Mouse (Mus musculus): ENCODE data around the gene AA986860. TPM values are rescaled to one million over a fixed set of nuclear protein-coding genes. Genes with fewer than 3 reads are reported as not detected.
A peak's percentile ranks its signal among the peaks of the same experiment; 100 is the strongest.

AA986860 gene
- 10.7 and 11.6 TPM in 2 replicates for polyA plus RNA-seq (2015; fragmentation: Nextera tagmentation; extraction: Ambion mirVana)

DNA sequence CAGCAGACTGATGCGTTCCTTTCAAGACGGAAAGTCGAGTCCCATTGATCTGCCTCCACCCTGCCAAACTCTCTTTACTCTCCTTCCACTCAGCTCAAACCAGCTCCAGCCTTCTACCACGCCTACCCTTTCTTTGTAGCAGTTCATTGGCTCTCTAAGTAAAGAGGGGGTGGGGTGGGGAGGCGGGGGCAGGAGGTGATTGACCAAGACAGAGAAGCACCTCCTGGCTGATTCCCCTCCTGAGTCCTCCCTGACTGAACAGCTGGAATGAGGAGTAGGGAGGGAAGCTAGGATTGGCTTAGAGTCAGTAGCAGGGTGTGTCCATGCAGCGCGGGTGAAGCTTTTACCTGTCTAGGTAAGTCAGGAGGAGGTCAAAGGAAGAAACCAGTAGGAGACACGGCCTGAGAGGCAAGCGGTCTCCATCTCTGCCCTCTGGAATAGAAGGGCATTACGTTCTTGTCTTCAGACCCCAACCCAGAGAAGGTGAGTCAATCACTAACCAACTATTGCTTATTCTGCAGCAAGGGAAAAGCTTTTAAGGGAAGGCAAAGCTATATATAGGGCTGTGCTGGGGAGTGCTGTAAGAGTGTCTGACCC lies at the start of gene AA986860:
Gene AA986860 (plus strand): TSS at position 236 of the 597 bp plus-strand sequence.
- WGBS = 7% methylated on average over 10 of the region's 10 CpGs
- ATAC-seq (replicated peaks; ENCODE audit: low FRiP score) = peak; percentile 94
- Histone ChIP-seq H3K9me3 (replicated peaks) (no peaks in the 10 kb centered on the region), H3K4me1 (peaks cover 35% of the 10 kb centered on the region), H3K4me2 (peak within 1 kb of the TSS; percentile 53), H3K36me3 (no peaks in the 10 kb centered on the region), H3K27me3 (no peaks in the 10 kb centered on the region), H3K9ac (no peak within 1 kb of the TSS), H3K4me3 (replicated peaks) (peak within 1 kb of the TSS; percentile 37), H3K27ac (peak within 1 kb of the TSS; percentile 86)

DNA sequence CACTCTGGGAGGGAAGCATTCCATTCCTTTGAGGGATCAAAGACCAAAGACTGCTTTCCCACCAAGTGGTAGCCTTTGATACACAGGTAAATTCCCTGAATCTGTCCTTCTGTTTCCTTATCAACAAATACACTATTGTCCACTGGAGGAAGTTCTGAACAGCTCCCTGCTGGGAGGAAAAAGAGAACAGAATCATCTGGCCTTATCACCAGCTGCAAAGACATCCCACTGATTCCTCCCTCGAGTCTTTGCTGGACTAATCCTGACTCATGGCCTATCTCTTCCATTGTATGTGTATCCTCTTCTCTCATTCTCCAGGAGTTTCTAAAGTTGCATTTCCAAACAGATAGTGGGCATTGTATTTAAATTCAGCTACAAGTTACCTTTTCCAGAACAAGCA lies 47.9 kb upstream of the AA986860 start:
- Histone ChIP-seq H3K36me3 (no peaks in the 10 kb centered on the region), H3K27ac (no peak overlapping the region), H3K9me3 (replicated peaks) (no peaks in the 10 kb centered on the region), H3K4me2 (no peak overlapping the region), H3K9ac (no peak overlapping the region), H3K4me3 (replicated peaks) (no peak overlapping the region), H3K27me3 (no peaks in the 10 kb centered on the region), H3K4me1 (no peaks in the 10 kb centered on the region)
- whole genome bisulfite sequencing = 71% methylated on average over 1 of the region's 1 CpGs
- ATAC-seq (replicated peaks; ENCODE audit: low FRiP score) = no peak

DNA sequence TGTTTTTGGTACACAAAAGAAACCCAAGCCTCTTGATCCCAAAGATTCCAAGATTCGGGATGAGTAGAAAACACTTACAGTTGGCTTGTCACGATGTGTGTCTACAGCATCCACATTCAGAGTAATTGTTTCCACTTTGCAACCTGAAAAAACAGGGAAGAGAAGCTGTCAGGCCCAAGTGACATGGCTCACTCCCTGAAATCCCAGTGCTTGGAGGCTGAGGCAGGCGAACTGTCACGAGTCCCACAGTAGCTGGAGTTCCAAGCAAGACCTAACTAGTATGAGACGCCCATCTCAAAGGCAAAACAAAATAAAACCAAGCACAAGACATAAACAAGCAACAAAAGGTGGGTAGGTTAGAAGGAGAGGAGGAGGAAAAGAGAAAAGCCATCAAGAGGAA lies 33.2 kb upstream of the AA986860 start:
- Histone ChIP-seq H3K4me3 (replicated peaks) (no peak overlapping the region), H3K27ac (no peak overlapping the region), H3K9me3 (replicated peaks) (no peaks in the 10 kb centered on the region), H3K4me1 (no peaks in the 10 kb centered on the region), H3K9ac (no peak overlapping the region), H3K36me3 (peaks cover 58% of the 10 kb centered on the region), H3K4me2 (no peak overlapping the region), H3K27me3 (no peaks in the 10 kb centered on the region)
- WGBS = 89% methylated on average over 5 of the region's 5 CpGs
- no peak for ATAC-seq (replicated peaks; ENCODE audit: low FRiP score)

DNA sequence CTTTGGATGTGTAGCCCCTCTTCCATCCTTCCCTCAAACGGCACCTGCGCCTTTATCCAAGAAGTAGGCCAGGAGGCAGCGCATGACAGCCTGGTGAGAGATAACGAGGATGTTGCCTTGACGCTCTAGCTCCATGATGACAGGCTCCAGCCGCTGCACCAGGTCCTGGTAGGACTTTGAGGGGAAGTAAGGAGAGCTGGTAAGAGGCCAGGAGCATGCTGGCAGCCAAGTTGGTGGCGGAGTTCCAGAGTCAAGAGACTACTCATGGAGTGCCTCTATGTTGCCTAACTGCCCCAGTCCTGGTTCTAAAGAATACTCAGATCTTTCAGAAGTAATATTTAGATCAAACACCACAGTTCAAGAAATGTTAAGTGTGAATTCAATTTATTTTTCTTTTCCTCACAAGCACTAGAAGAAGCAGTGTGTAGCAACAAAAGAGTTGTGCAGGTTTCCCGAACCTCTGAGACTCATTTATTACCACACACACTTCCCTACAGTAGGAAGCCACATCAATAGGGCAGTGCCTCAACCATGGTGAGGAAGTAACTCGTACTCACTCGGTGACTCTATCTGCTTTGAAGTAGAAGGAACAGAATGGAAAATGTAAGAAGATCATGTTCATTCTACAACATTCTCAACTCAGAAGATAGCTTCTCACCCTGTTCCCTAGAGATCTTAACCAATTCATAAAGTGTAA lies 31.7 kb upstream of the AA986860 start:
- ATAC-seq (replicated peaks; ENCODE audit: low FRiP score) = no peak
- no peak overlapping the region for H3K4me3 ChIP-seq (replicated peaks)
- WGBS = 95% methylated on average over 10 of the region's 10 CpGs
- H3K9me3 ChIP-seq (replicated peaks) = no peaks in the 10 kb centered on the region
- no peak overlapping the region for H3K4me2 ChIP-seq
- no peak overlapping the region for H3K27ac ChIP-seq
- no peak overlapping the region for H3K9ac ChIP-seq
- H3K36me3 ChIP-seq = peaks cover 69% of the 10 kb centered on the region
- no peaks in the 10 kb centered on the region for H3K4me1 ChIP-seq
- H3K27me3 ChIP-seq = no peaks in the 10 kb centered on the region

DNA sequence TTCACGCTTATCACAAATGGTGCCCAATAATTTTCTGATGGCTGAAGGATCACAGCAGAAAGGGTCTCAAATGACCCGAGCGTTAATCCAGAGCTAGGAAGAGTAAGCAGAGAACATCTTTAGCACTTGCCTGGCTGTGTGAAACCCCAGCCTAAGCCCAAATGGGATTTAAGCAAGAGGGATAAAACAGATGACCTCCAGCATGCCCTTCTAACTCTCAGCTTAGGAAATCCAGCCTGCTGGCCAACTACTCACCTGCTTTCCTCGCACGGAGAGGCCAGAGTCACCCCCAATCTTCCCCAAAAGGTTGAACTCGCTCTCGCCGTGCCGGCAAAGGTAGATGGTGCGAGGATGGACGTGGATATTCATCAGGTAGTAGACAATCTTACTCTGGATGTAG lies 29.8 kb upstream of the AA986860 start:
- H3K9me3 ChIP-seq (replicated peaks) = no peaks in the 10 kb centered on the region
- H3K4me2 ChIP-seq = no peak overlapping the region
- no peak overlapping the region for H3K4me3 ChIP-seq (replicated peaks)
- no peak overlapping the region for H3K9ac ChIP-seq
- no peak for ATAC-seq (replicated peaks; ENCODE audit: low FRiP score)
- H3K27ac ChIP-seq = no peak overlapping the region
- H3K36me3 ChIP-seq = peaks cover 82% of the 10 kb centered on the region
- H3K27me3 ChIP-seq = no peaks in the 10 kb centered on the region
- 94% methylated on average over 11 of the region's 11 CpGs for WGBS
- H3K4me1 ChIP-seq = no peaks in the 10 kb centered on the region

DNA sequence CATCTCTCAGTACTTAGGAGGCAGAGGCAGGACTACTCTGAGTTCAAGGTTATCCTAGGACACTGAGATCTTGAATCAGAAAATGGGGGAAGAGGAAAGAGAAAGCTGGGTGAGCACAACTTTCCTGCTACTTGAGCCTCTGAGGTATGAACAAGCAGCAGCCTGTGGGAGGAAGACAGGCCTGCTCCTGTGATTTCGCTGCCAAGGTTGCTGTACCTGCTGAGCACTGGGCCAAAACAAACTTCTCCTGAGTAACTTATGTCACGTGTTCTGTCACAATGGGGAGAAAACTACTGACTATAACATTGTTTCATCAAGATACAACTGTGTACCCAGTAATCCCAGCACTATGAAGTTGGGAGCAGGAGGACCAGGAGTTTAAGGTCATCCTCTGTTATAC lies 28.2 kb upstream of the AA986860 start:
- ATAC-seq (replicated peaks; ENCODE audit: low FRiP score) = no peak
- peaks cover 76% of the 10 kb centered on the region for H3K36me3 ChIP-seq
- H3K9ac ChIP-seq = no peak overlapping the region
- no peaks in the 10 kb centered on the region for H3K4me1 ChIP-seq
- H3K27me3 ChIP-seq = no peaks in the 10 kb centered on the region
- H3K9me3 ChIP-seq (replicated peaks) = no peaks in the 10 kb centered on the region
- WGBS = 68% methylated on average over 2 of the region's 2 CpGs
- H3K4me2 ChIP-seq = no peak overlapping the region
- no peak overlapping the region for H3K4me3 ChIP-seq (replicated peaks)
- H3K27ac ChIP-seq = no peak overlapping the region

DNA sequence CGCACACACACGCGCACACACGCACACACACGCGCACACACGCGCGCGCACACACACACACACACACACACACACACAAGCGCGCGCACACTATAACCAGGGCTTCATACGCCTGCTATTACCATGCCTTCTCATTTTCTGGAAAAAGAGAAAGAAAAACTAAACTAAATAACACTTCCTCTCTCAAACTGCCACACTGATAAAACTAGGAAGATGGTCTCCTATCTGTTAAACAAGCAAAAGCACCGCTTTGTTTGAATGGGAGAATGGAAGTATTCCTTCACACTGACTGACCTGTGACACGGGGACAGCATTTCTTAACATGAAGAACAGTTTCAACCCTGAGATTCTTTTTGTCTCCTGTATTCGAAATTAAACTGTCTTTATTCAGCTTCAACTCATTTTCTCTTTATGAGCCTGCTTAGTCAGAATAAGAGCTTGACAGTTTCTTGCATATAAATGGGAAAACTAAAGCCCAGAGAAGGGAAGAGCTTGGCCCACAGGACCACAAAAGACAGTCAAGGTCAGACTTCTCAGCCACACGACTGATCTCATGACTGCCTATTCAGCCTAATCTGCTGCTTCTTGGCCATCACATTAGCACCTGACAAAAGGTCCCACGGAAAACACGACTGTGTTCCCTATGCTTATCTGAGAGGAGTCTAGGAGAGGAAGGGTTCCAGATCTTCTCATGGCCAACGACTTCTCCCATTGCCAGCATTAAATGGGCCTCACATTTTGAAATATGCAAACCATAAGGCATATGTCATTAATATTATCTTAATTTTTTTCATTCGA lies 21.3 kb upstream of the AA986860 start:
- Histone ChIP-seq H3K27ac (no peak overlapping the region), H3K36me3 (peaks cover 26% of the 10 kb centered on the region), H3K4me2 (no peak overlapping the region), H3K4me3 (replicated peaks) (no peak overlapping the region), H3K9ac (no peak overlapping the region), H3K9me3 (replicated peaks) (no peaks in the 10 kb centered on the region), H3K27me3 (no peaks in the 10 kb centered on the region), H3K4me1 (peaks cover 3% of the 10 kb centered on the region; the same call in 1 of the 2 replicates)
- WGBS = 92% methylated on average over 22 of the region's 22 CpGs
- no peak for ATAC-seq (replicated peaks; ENCODE audit: low FRiP score)

DNA sequence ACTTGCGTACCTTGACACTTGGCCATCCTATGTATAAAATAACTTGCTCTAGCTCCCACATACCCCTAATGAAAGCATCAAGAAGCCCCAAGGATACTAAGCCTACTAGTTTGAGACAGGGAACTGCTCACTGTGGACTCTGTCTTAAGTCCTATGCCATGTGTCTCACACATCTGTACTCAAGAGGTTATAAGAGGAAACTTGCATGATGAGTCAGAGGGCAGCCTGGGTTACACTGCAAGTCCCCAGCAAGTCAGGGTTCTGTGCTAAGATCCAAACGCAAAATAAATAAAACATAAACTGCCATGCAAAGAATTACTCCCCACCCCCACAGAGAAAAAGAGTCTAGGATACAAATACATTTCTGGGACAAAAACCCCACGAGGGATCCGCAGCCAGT lies 17.7 kb upstream of the AA986860 start:
- H3K9ac ChIP-seq = no peak overlapping the region
- H3K4me3 ChIP-seq (replicated peaks) = no peak overlapping the region
- peaks cover 4% of the 10 kb centered on the region for H3K36me3 ChIP-seq
- H3K27me3 ChIP-seq = no peaks in the 10 kb centered on the region
- no peaks in the 10 kb centered on the region for H3K9me3 ChIP-seq (replicated peaks)
- 78% methylated on average over 4 of the region's 4 CpGs for WGBS
- no peak for ATAC-seq (replicated peaks; ENCODE audit: low FRiP score)
- H3K4me1 ChIP-seq = peaks cover 7% of the 10 kb centered on the region
- no peak overlapping the region for H3K27ac ChIP-seq
- no peak overlapping the region for H3K4me2 ChIP-seq

DNA sequence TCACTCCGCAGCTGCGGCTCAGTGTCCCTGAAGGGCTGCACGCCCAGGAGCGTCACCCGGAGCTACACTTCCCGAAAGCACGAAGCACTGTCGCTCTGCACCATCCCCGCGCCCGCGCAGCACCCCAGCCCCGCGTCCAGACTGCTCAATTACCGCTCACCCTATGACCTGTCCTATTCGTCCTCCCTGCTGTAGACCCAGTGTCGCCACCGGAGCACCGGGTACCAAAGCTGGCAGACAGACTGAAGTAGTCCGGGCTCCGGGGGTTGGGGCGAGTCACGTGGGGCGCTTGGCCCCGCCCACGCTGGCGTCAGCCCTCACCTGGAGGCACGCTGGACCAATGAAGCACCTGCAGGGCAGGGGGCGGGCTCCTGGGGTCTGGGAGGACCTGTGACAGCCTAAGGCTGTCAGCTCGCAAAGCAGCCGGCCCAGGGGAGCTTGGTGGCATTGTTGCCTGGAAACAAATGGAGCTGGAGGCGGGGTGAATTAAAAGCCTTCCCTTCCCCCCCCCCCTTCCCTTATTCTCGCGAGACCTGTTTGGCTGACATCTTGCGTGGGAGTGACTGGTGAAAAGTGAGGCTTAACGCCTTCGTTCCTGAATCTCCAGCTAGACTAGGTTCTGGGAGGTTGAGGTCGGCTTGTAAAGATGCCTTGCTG lies 16.1 kb upstream of the AA986860 start, which contains the start of gene Gm29427:
Gene Gm29427 (minus strand): TSS at position 239 of the 657 bp plus-strand sequence.
- peaks cover 7% of the 10 kb centered on the region for H3K36me3 ChIP-seq
- no peaks in the 10 kb centered on the region for H3K9me3 ChIP-seq (replicated peaks)
- H3K4me3 ChIP-seq (replicated peaks) = peak within 1 kb of the TSS; percentile 87
- peaks cover 7% of the 10 kb centered on the region for H3K4me1 ChIP-seq
- WGBS = under 1% methylated on average over 38 of the region's 38 CpGs
- peak within 1 kb of the TSS; percentile 94 for H3K4me2 ChIP-seq
- no peaks in the 10 kb centered on the region for H3K27me3 ChIP-seq
- peak within 1 kb of the TSS; percentile 94 for H3K9ac ChIP-seq
- H3K27ac ChIP-seq = peak within 1 kb of the TSS; percentile 89
- ATAC-seq (replicated peaks; ENCODE audit: low FRiP score) = peak; percentile 97

DNA sequence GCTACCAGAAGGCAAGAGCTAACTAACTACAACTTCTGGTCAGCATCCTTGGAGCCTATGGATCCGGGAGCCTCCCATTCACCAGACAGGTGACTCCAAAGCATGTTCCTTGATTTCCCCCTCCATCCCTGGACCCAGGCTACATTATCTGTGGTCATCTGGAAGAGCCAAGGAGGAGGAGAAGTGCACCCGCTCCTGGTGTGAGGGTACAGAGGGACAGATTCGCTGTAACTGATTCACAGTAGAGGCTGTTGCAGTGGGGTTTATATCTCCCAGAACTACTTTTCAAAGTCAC lies 15.6 kb upstream of the AA986860 start:
- peak overlapping the region; percentile 94 for H3K9ac ChIP-seq
- H3K4me1 ChIP-seq = peaks cover 10% of the 10 kb centered on the region
- 0% methylated on average over 3 of the region's 3 CpGs for WGBS
- no peaks in the 10 kb centered on the region for H3K27me3 ChIP-seq
- peak overlapping the region; percentile 87 for H3K4me3 ChIP-seq (replicated peaks)
- ATAC-seq (replicated peaks; ENCODE audit: low FRiP score) = no peak; the same call in 1 of the 2 replicates
- H3K9me3 ChIP-seq (replicated peaks) = no peaks in the 10 kb centered on the region
- H3K36me3 ChIP-seq = peaks cover 7% of the 10 kb centered on the region
- peak overlapping the region; percentile 94 for H3K4me2 ChIP-seq
- peak overlapping the region; percentile 89 for H3K27ac ChIP-seq

DNA sequence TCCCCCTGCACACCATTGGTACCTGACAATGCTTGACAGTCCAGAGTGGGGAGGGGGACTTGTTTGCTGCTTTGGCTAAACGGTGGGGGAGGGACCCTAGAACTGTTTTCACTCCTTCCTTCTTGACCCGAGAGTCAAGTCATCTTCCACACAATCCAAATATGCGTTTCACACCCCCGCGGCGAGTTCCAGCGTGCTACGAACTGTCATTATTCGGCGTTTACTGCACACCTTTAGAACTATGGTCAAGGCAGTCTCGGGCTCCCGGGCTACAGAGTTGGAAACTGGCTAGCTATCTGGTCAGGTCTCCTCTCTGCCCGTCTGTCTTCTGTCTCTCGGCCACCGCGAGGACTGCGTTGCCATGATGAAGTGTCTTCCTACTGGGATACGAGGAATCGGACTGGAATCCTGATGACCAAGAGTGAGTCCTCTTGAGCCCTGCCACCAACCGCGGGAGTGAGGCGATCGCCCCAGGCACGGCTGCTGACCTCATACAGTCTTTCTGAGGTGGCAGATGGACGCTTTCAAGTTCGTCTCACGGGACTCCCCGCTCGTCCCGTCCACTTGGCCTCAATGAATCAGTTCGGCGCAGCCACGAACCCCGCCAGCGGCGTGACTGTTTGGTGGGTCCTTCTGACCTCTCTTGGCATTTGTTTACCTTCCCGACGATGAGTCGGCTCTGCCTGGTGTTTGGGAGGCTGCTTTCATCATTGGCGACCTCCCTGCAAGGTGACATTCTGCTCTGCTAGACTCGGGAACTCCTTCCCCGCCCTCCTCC lies 15.1 kb upstream of the AA986860 start:
- Histone ChIP-seq H3K36me3 (peaks cover 7% of the 10 kb centered on the region), H3K4me2 (peak overlapping the region; percentile 94), H3K9me3 (replicated peaks) (no peaks in the 10 kb centered on the region), H3K27ac (peak overlapping the region; percentile 89), H3K9ac (peak overlapping the region; percentile 94), H3K4me1 (peaks cover 10% of the 10 kb centered on the region), H3K4me3 (replicated peaks) (peak overlapping the region; percentile 87), H3K27me3 (no peaks in the 10 kb centered on the region)
- peak; percentile 16 for ATAC-seq (replicated peaks; ENCODE audit: low FRiP score)
- under 1% methylated on average over 42 of the region's 42 CpGs for WGBS
